ENCODE assay signal across 24 mouse cellular contexts in genomic region chr11:81942167-81942566, GRCm38 (mm10). TPM values are rescaled to one million over a fixed set of nuclear protein-coding genes. Genes with fewer than 3 reads are reported as not detected.
DNase-seq lines count a peak whose midpoint lies in the region; ATAC-seq and TF ChIP-seq lines count a peak whose summit lies in the region.
"Had no signal": no experiment of that assay in that cellular context is flagged by ENCODE, and none has a peak within 500 bp of the region (broad histone marks: within the 10 kb centered on the region; RNA-seq: fewer than 3 reads in every experiment).

No protein-coding gene starts in this region.

- no peaks in the 10 kb centered on the region for H3K79me2 ChIP-seq in CH12.LX (replicated peaks; ENCODE audit: control insufficient read depth, extremely low read depth, insufficient read depth, poor library complexity, severe bottlenecking)

- no peak overlapping the region for H3K27ac ChIP-seq in CH12.LX (ENCODE audit: insufficient read depth, low read depth)
- H3K27ac ChIP-seq in hindbrain, embryonic 14.5 days: no peak overlapping the region
- H3K27ac ChIP-seq in forebrain, postnatal 0 days (ENCODE audit: low read depth, low read length): no peak overlapping the region
- H3K27ac ChIP-seq: embryonic facial prominence, embryonic 10.5 days; layer of hippocampus, adult 2 months; liver, embryonic 12.5 days; lung, embryonic 15.5 days; midbrain, embryonic 12.5 days; stomach, postnatal 0 days had no signal

- dilution Hi-C loops in CH12.LX (cut with MboI; ENCODE audit: extremely low pct_ligation_motif_present, extremely low pct_unique_long_range_greater_than_20kb, low sequenced_read_pairs): no loop called here

- no peak for ATAC-seq in hindbrain, embryonic 14.5 days (ENCODE audit: low FRiP score)
- no peak for ATAC-seq in forebrain, postnatal 0 days
- ATAC-seq: CD4-positive, CD25-positive, alpha-beta regulatory T cell, adult 4 months; forebrain, embryonic 14.5 days; liver, embryonic 12.5 days had no signal

- 0 out of 4 replicates have a peak, but pooled peaks cover 0 to 4% of the 10 kb centered on the region in 2 experiments for H3K4me1 ChIP-seq in CH12.LX (ENCODE audit: control insufficient read depth in 1 of 2, insufficient read depth in 2 of 2)
- no peaks in the 10 kb centered on the region for H3K4me1 ChIP-seq in hindbrain, embryonic 14.5 days (replicated peaks; ENCODE audit: control insufficient read depth, insufficient read depth, low read length)
- no peaks in the 10 kb centered on the region for H3K4me1 ChIP-seq in forebrain, postnatal 0 days (ENCODE audit: insufficient read depth)
- H3K4me1 ChIP-seq: embryonic facial prominence, embryonic 10.5 days; liver, embryonic 12.5 days; lung, embryonic 15.5 days; midbrain, embryonic 12.5 days had no signal

- peak; percentile 16 for DNase-seq in gastrocnemius, postnatal 25 days
- DNase-seq in gastrocnemius, postnatal 36 days: no peak
- DNase-seq in 3134 (ENCODE audit: extremely low read depth, insufficient read length, low spot score) (peak; percentile 25), CH12.LX (ENCODE audit: extremely low read depth) (peak; percentile 3)
- peak; percentile 68 for DNase-seq in adrenal gland, postnatal 14 days
- no peak for DNase-seq in hindbrain, embryonic 14.5 days (ENCODE audit: low spot score)
- no peak for DNase-seq in spleen, postnatal 14 days (ENCODE audit: low spot score in 2 of 2)
- no peak for DNase-seq in forebrain, postnatal 0 days
- DNase-seq: cerebellum, adult 18-20 months; kidney, adult 18-20 months; kidney, postnatal 10 days; right cerebral cortex, adult 18-20 months had no signal

- intact Hi-C loops in gastrocnemius, postnatal 36 days (cut with DNase I): no loop called here

- no peaks in the 10 kb centered on the region for H3K36me3 ChIP-seq in CH12.LX (replicated peaks in 1 of 2; ENCODE audit: control insufficient read depth in 1 of 2, insufficient read depth in 1 of 2, low read length in 1 of 2)
- no peaks in the 10 kb centered on the region for H3K36me3 ChIP-seq in hindbrain, embryonic 14.5 days (replicated peaks; ENCODE audit: control insufficient read depth, insufficient read depth)
- no peaks in the 10 kb centered on the region for H3K36me3 ChIP-seq in forebrain, postnatal 0 days (ENCODE audit: insufficient read depth)
- H3K36me3 ChIP-seq: embryonic facial prominence, embryonic 10.5 days; liver, embryonic 12.5 days; lung, embryonic 15.5 days; midbrain, embryonic 12.5 days had no signal

- no peak for TF ChIP-seq RAD21 in CH12.LX (IDR thresholded peaks at IDR 0.05; ENCODE audit: low read depth, low read length)

- H3K9ac ChIP-seq in CH12.LX (ENCODE audit: insufficient read depth, low read depth): no peak overlapping the region
- H3K9ac ChIP-seq in hindbrain, embryonic 14.5 days: no peak overlapping the region
- H3K9ac ChIP-seq in forebrain, postnatal 0 days: no peak overlapping the region
- H3K9ac ChIP-seq: liver, embryonic 12.5 days; lung, embryonic 15.5 days; midbrain, embryonic 12.5 days had no signal

- no peak for TF ChIP-seq CTCF in CH12.LX (conservative IDR thresholded peaks at IDR 0.05 in 1 of 2, IDR thresholded peaks at IDR 0.05 in 1 of 2; ENCODE audit: low read depth in 2 of 2, low read length in 2 of 2)
- no peak for TF ChIP-seq CTCF in forebrain, postnatal 0 days (IDR thresholded peaks at IDR 0.05; ENCODE audit: low read depth)

- H3K27me3 ChIP-seq in CH12.LX (replicated peaks): peaks cover 72% of the 10 kb centered on the region
- no peaks in the 10 kb centered on the region for H3K27me3 ChIP-seq in hindbrain, embryonic 14.5 days (ENCODE audit: control insufficient read depth, insufficient read depth, low read length)
- H3K27me3 ChIP-seq in forebrain, postnatal 0 days (ENCODE audit: insufficient read depth, low read length): no peaks in the 10 kb centered on the region
- H3K27me3 ChIP-seq: liver, embryonic 12.5 days; lung, embryonic 15.5 days; midbrain, embryonic 12.5 days had no signal

- no peak overlapping the region for H3K4me3 ChIP-seq in CH12.LX (replicated peaks in 1 of 3; ENCODE audit: low read depth in 2 of 3, low read length in 2 of 3, poor library complexity in 1 of 3)
- no peak overlapping the region for H3K4me3 ChIP-seq in hindbrain, embryonic 14.5 days (replicated peaks; ENCODE audit: low read length)
- H3K4me3 ChIP-seq in forebrain, postnatal 0 days (ENCODE audit: low read depth, low read length): no peak overlapping the region
- H3K4me3 ChIP-seq: embryonic facial prominence, embryonic 10.5 days; erythroblast, embryonic 14.5 days; layer of hippocampus, adult 2 months; liver, embryonic 12.5 days; lung, embryonic 15.5 days; midbrain, embryonic 12.5 days had no signal

- peaks cover 8% of the 10 kb centered on the region for H3K9me3 ChIP-seq in CH12.LX (replicated peaks; ENCODE audit: low read length)
- H3K9me3 ChIP-seq in hindbrain, embryonic 14.5 days (ENCODE audit: control insufficient read depth, low read length): no peaks in the 10 kb centered on the region
- no peaks in the 10 kb centered on the region for H3K9me3 ChIP-seq in forebrain, postnatal 0 days (ENCODE audit: low read length)
- H3K9me3 ChIP-seq: embryonic facial prominence, embryonic 10.5 days; liver, embryonic 12.5 days; lung, embryonic 15.5 days; midbrain, embryonic 12.5 days had no signal

- no peak overlapping the region for H3K4me2 ChIP-seq in CH12.LX (ENCODE audit: insufficient read depth, low read depth, poor library complexity, severe bottlenecking)
- H3K4me2 ChIP-seq in hindbrain, embryonic 14.5 days (replicated peaks): no peak overlapping the region
- H3K4me2 ChIP-seq in forebrain, postnatal 0 days (ENCODE audit: low read depth): no peak overlapping the region
- H3K4me2 ChIP-seq: liver, embryonic 12.5 days; lung, embryonic 15.5 days; midbrain, embryonic 12.5 days had no signal

- WGBS in hindbrain, embryonic 14.5 days: 100% methylated on average over 1 of the region's 1 CpGs
- WGBS in forebrain, postnatal 0 days: 89% methylated on average over 1 of the region's 1 CpGs

- in situ Hi-C loops in CH12.LX (cut with MboI; ENCODE audit: low pct_ligation_motif_present, low pct_unique_long_range_greater_than_20kb, low sequenced_read_pairs): no loop called here

- no peak for TF ChIP-seq POLR2A in CH12.LX (IDR thresholded peaks at IDR 0.05; ENCODE audit: low read depth, low read length)

- TF ChIP-seq EP300 in CH12.LX (IDR thresholded peaks at IDR 0.05; ENCODE audit: low read length): no peak

TF ChIP-seq in CH12.LX, 34 proteins besides CTCF, POLR2A, EP300 and RAD21:
- TF ChIP-seq GABPA (IDR thresholded peaks at IDR 0.05; ENCODE audit: insufficient replicate concordance, low read depth, low read length): no peak
- TF ChIP-seq CHD2 (IDR thresholded peaks at IDR 0.05; ENCODE audit: low read length): no peak
- no peak for TF ChIP-seq E2F4 (IDR thresholded peaks at IDR 0.05; ENCODE audit: insufficient replicate concordance, low read depth, low read length)
- no peak for TF ChIP-seq ETS1 (conservative IDR thresholded peaks at IDR 0.05; ENCODE audit: low read depth, low read length)
- no peak for TF ChIP-seq MAZ (IDR thresholded peaks at IDR 0.05; ENCODE audit: low read depth, low read length)

RNA-seq across cellular contexts. Expression of gene Asic2, which starts 26.1 kb away (rescaled TPM):
- total RNA-seq in gastrocnemius, postnatal 25 days (2021): not detected
- total RNA-seq in gastrocnemius, postnatal 36 days (2021): under 1 TPM in 1 of 2 experiments, not detected in 1; 0.10 TPM
- total RNA-seq in CH12.LX (2012; rRNA removed): not detected in 2 replicates
- total RNA-seq in CH12.LX (2014; rRNA removed): not detected in 2 replicates
- polyA plus RNA-seq in CH12.LX (2012; ENCODE audit: insufficient read length, low read depth): not detected in 2 replicates
- total RNA-seq in adrenal gland, postnatal 14 days (2021): 1.7 and 2.7 TPM in 2 replicates
- 12.4 and 14.7 TPM in 2 replicates for polyA plus RNA-seq in hindbrain, embryonic 14.5 days (2014; fragmentation: Nextera tagmentation; extraction: Ambion mirVana)
- total RNA-seq in forebrain, postnatal 0 days (2014; rRNA removed): 28.9 and 37.2 TPM in 2 replicates
- polyA plus RNA-seq in forebrain, postnatal 0 days (2015; fragmentation: Nextera tagmentation; extraction: Ambion mirVana): 11.5 and 15.5 TPM in 2 replicates
- total RNA-seq: hematopoietic stem cell, adult 5-6 weeks; MEL; neutrophil, adult 5-6 weeks had no signal
- polyA plus RNA-seq: CD4-positive, CD25-positive, alpha-beta regulatory T cell, adult 4 months; erythroblast, embryonic 14.5 days had no signal

Comparison
In these comparisons a context has a peak if more than half of its experiments do, and no peak if none do; other contexts are left out.
1. DNase-seq: peak in gastrocnemius, postnatal 25 days (single experiment), 3134 (single experiment), CH12.LX (single experiment) and adrenal gland, postnatal 14 days (single experiment); none in gastrocnemius, postnatal 36 days (0 of 2), hindbrain, embryonic 14.5 days (single experiment), spleen, postnatal 14 days (0 of 2) and forebrain, postnatal 0 days (single experiment).